ENCODE assay signal across 17 mouse cellular contexts in the genomic region with DNA sequence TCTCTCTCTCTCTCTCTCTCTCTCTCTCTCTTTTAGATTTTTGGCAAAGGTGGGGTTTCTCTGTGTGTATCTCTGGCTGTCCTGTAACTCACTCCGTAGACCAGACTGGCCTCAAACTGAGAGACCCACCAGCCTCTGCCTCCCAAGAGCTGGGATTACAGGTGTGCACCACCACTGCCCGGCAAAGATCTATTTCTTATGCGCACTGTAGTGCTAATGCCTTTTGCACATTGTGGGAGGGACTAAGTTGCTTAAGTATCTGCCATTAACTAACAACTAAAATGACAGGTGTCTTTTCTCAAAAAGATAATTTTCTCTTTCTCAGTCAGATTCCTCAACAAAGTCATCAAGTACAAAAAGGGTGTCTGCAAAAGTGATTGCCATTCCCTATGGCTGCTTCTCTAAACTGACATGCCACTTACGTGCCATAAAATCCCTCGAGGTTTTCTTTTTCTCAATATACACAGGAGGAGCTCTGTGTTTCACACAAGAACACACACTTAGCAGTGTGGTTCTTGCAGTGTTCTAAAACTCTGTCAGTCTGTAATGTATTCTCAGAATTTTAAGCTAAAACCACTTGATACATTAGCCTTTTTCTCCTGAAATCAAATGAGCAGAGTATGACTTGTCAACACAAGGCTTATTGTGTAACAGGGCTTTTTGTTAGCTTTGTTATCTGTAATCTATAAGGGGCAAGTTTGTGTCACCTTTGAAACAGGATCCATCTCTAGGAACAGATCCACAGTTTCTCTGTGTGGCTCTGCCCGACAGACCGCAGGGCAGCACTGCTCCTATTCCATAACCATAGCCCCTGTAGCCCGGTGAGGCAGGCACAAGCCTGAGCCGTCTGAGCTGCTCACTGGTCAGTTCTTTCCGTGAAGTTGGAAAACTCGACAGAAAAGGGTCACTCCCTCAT.
A peak's percentile ranks its signal among the peaks of the same experiment; 100 is the strongest.
DNase-seq lines count a peak whose midpoint lies in the region; ATAC-seq and TF ChIP-seq lines count a peak whose summit lies in the region.
"Had no signal": no experiment of that assay in that cellular context is flagged by ENCODE, and none has a peak within 500 bp of the region (broad histone marks: within the 10 kb centered on the region; RNA-seq: fewer than 3 reads in every experiment).

No protein-coding gene starts in this region.

- WGBS in liver, adult 2 months = 27% methylated on average over 11 of the region's 11 CpGs
- WGBS in liver, embryonic 14.5 days (ENCODE audit: insufficient replicate concordance) = 68% methylated on average over 11 of the region's 11 CpGs
- WGBS in lung, postnatal 0 days = 68% methylated on average over 11 of the region's 11 CpGs

- TF ChIP-seq CTCF in liver, adult 2 months (IDR thresholded peaks at IDR 0.05; ENCODE audit: low read depth, low read length) = no peak
- TF ChIP-seq CTCF in liver, embryonic 14.5 days (IDR thresholded peaks at IDR 0.05; ENCODE audit: low read depth) = no peak
- no peak for TF ChIP-seq CTCF in lung, postnatal 0 days (IDR thresholded peaks at IDR 0.05)

- no peak for TF ChIP-seq EP300 in liver, embryonic 14.5 days (IDR thresholded peaks at IDR 0.05; ENCODE audit: low read depth)
- no peak for TF ChIP-seq EP300 in lung, postnatal 0 days (IDR thresholded peaks at IDR 0.05)

- no peaks in the 10 kb centered on the region for H3K27me3 ChIP-seq in liver, adult 2 months (ENCODE audit: control insufficient read depth, insufficient read depth, low read length)
- no peaks in the 10 kb centered on the region for H3K27me3 ChIP-seq in liver, embryonic 14.5 days (ENCODE audit: control insufficient read depth, insufficient read depth, low read length)
- no peaks in the 10 kb centered on the region for H3K27me3 ChIP-seq in lung, postnatal 0 days (replicated peaks; ENCODE audit: insufficient read depth, low read length)
- H3K27me3 ChIP-seq: intestine, embryonic 15.5 days had no signal

- peaks cover 7% of the 10 kb centered on the region for H3K4me1 ChIP-seq in liver, adult 2 months (ENCODE audit: control insufficient read depth, insufficient read depth, low read length)
- peaks cover 0 to 5% of the 10 kb centered on the region in 2 experiments; a peak in 1 of 4 replicates for H3K4me1 ChIP-seq in liver, embryonic 14.5 days (replicated peaks; ENCODE audit: control insufficient read depth in 2 of 2, insufficient read depth in 2 of 2, low read length in 1 of 2)
- no peaks in the 10 kb centered on the region for H3K4me1 ChIP-seq in lung, postnatal 0 days (ENCODE audit: insufficient read depth, low read depth, low read length)
- H3K4me1 ChIP-seq: intestine, embryonic 15.5 days had no signal

- H3K9me3 ChIP-seq in liver, embryonic 14.5 days (ENCODE audit: control insufficient read depth, low read length) = no peaks in the 10 kb centered on the region
- no peaks in the 10 kb centered on the region for H3K9me3 ChIP-seq in lung, postnatal 0 days (ENCODE audit: low read length)
- H3K9me3 ChIP-seq: embryonic facial prominence, embryonic 10.5 days; heart, embryonic 10.5 days; intestine, embryonic 15.5 days had no signal

- H3K36me3 ChIP-seq in liver, adult 2 months (ENCODE audit: control insufficient read depth, insufficient read depth, low read length) = peaks cover 9% of the 10 kb centered on the region
- peaks cover 7% of the 10 kb centered on the region for H3K36me3 ChIP-seq in liver, embryonic 14.5 days (replicated peaks; ENCODE audit: control insufficient read depth, insufficient read depth, low read depth)
- H3K36me3 ChIP-seq in lung, postnatal 0 days (ENCODE audit: insufficient read depth, low read length) = 0 out of 2 replicates have a peak, but pooled peaks cover 4% of the 10 kb centered on the region

- H3K4me3 ChIP-seq in liver, adult 2 months (ENCODE audit: insufficient read depth, low read depth, low read length) = no peak overlapping the region
- no peak overlapping the region for H3K4me3 ChIP-seq in liver, embryonic 14.5 days (ENCODE audit: insufficient read depth in 1 of 2, low read depth in 2 of 2, low read length in 2 of 2)
- no peak overlapping the region for H3K4me3 ChIP-seq in lung, postnatal 0 days (ENCODE audit: low read depth, low read length)
- H3K4me3 ChIP-seq: embryonic facial prominence, embryonic 10.5 days; heart, embryonic 10.5 days; intestine, embryonic 15.5 days had no signal

- H3K9ac ChIP-seq in liver, adult 2 months (ENCODE audit: low read depth, low read length) = peak overlapping the region; percentile 59
- H3K9ac ChIP-seq in liver, embryonic 14.5 days (replicated peaks) = no peak overlapping the region
- H3K9ac ChIP-seq in lung, postnatal 0 days (replicated peaks; ENCODE audit: low read depth) = no peak overlapping the region
- H3K9ac ChIP-seq: hindbrain, embryonic 14.5 days; intestine, embryonic 15.5 days had no signal

- intact Hi-C loops in heart, postnatal 25 days (cut with DNase I) = no loop called here

- peak; percentile 51 for DNase-seq in heart, adult 11 months
- no peak for DNase-seq in heart, adult 8-10 months (ENCODE audit: low spot score)
- peak; percentile 92 for DNase-seq in liver, adult 2 months (ENCODE audit: extremely low read depth, low read depth, low spot score)
- DNase-seq in liver, embryonic 14.5 days (ENCODE audit: low read depth in 3 of 3, low spot score in 3 of 3) = no peak
- no peak for DNase-seq in lung, postnatal 0 days (ENCODE audit: low spot score)
- no peak for DNase-seq in gastrocnemius, postnatal 4 days (ENCODE audit: low spot score in 2 of 2)
- no peak for DNase-seq in heart, postnatal 25 days (ENCODE audit: low spot score)
- DNase-seq: adrenal gland, adult 2 months; adrenal gland, postnatal 36 days; cerebellum, adult 2 months; cerebellum, postnatal 10 days; gastrocnemius, postnatal 14 days; heart, postnatal 10 days had no signal

- H3K79me2 ChIP-seq in liver, adult 2 months (ENCODE audit: control insufficient read depth, insufficient read depth, low read length) = no peaks in the 10 kb centered on the region

- TF ChIP-seq POLR2A in liver, adult 2 months (IDR thresholded peaks at IDR 0.05; ENCODE audit: extremely low read depth, insufficient read depth, low read length) = no peak

- H3K4me2 ChIP-seq in liver, embryonic 14.5 days (ENCODE audit: low read depth) = no peak overlapping the region
- H3K4me2 ChIP-seq in lung, postnatal 0 days (replicated peaks; ENCODE audit: low read depth, low read length) = no peak overlapping the region
- H3K4me2 ChIP-seq: hindbrain, embryonic 14.5 days; intestine, embryonic 15.5 days had no signal

- peak overlapping the region; percentile 71 for H3K27ac ChIP-seq in liver, adult 2 months (replicated peaks; ENCODE audit: insufficient read depth, low read depth, low read length)
- H3K27ac ChIP-seq in liver, embryonic 14.5 days = no peak overlapping the region
- no peak overlapping the region for H3K27ac ChIP-seq in lung, postnatal 0 days (ENCODE audit: low read length)
- H3K27ac ChIP-seq: embryonic facial prominence, embryonic 10.5 days; heart, embryonic 10.5 days; hindbrain, embryonic 14.5 days; intestine, embryonic 15.5 days had no signal

- peak; percentile 59 for ATAC-seq in liver, embryonic 14.5 days (ENCODE audit: insufficient read depth)
- ATAC-seq in lung, postnatal 0 days = no peak
- ATAC-seq: intestine, embryonic 15.5 days had no signal

Comparison
In these comparisons a context has a peak if more than half of its experiments do, and no peak if none do; other contexts are left out.
1. DNase-seq: peak in heart, adult 11 months (single experiment) and liver, adult 2 months (single experiment); none in heart, adult 8-10 months (single experiment), liver, embryonic 14.5 days (0 of 3), lung, postnatal 0 days (single experiment), gastrocnemius, postnatal 4 days (0 of 2) and heart, postnatal 25 days (single experiment).